Mouse (Mus musculus): Measurements from ENCODE around the gene Kctd3. TPM values are rescaled to one million over a fixed set of nuclear protein-coding genes. Genes with fewer than 3 reads are reported as not detected.
"Not testable (repeated sequence)": the region's sequence is repeated elsewhere in the genome, so short reads cannot be mapped to it uniquely, and the experiment has no call there.

Kctd3 gene
- polyA plus RNA-seq, 1 experiment from 2014 or later = 36.2 TPM

GRCm38 (mm10) chr1:189047918-189048317 lies 40.3 kb upstream of the Kctd3 start:
- no peak overlapping the region for H3K4me2 ChIP-seq (replicated peaks; ENCODE audit: low read depth, low read length)

GRCm38 (mm10) chr1:189046831-189047230 lies 39.2 kb upstream of the Kctd3 start:
- no peak for ATAC-seq (ENCODE audit: insufficient number of reproducible peaks, insufficient read depth, low FRiP score, low read depth)
- no peaks in the 10 kb centered on the region for H3K4me1 ChIP-seq (ENCODE audit: control insufficient read depth, insufficient read depth, low read length)
- H3K36me3 ChIP-seq (ENCODE audit: control insufficient read depth, insufficient read depth, low read length) = no peaks in the 10 kb centered on the region
- H3K4me2 ChIP-seq (replicated peaks; ENCODE audit: low read depth, low read length) = no peak overlapping the region
- no peak overlapping the region for H3K4me3 ChIP-seq (ENCODE audit: low read depth, low read length)
- no peak overlapping the region for H3K9ac ChIP-seq (replicated peaks; ENCODE audit: low read depth, low read length)
- H3K9me3 ChIP-seq (ENCODE audit: control insufficient read depth, low read depth, low read length) = no peaks in the 10 kb centered on the region
- H3K27ac ChIP-seq (ENCODE audit: low read length) = no peak overlapping the region
- no peaks in the 10 kb centered on the region for H3K27me3 ChIP-seq (ENCODE audit: control insufficient read depth, insufficient read depth, low read length)
- 60% methylated on average over 3 of the region's 3 CpGs for WGBS

More at GRCm38 (mm10) chr1:189047918-189048317, 40.3 kb upstream of the Kctd3 start:
- H3K9ac ChIP-seq (replicated peaks; ENCODE audit: low read depth, low read length) = no peak overlapping the region
- H3K4me3 ChIP-seq (ENCODE audit: low read depth, low read length) = no peak overlapping the region
- no peaks in the 10 kb centered on the region for H3K27me3 ChIP-seq (ENCODE audit: control insufficient read depth, insufficient read depth, low read length)
- H3K9me3 ChIP-seq (ENCODE audit: control insufficient read depth, low read depth, low read length) = no peaks in the 10 kb centered on the region
- no peaks in the 10 kb centered on the region for H3K4me1 ChIP-seq (ENCODE audit: control insufficient read depth, insufficient read depth, low read length)
- H3K27ac ChIP-seq (ENCODE audit: low read length) = no peak overlapping the region
- H3K36me3 ChIP-seq (ENCODE audit: control insufficient read depth, insufficient read depth, low read length) = no peaks in the 10 kb centered on the region
- WGBS = 63% methylated on average over 3 of the region's 3 CpGs
- ATAC-seq (ENCODE audit: insufficient number of reproducible peaks, insufficient read depth, low FRiP score, low read depth) = no peak

GRCm38 (mm10) chr1:189046301-189046700 lies 38.7 kb upstream of the Kctd3 start:
- no peaks in the 10 kb centered on the region for H3K27me3 ChIP-seq (ENCODE audit: control insufficient read depth, insufficient read depth, low read length)
- no peak for ATAC-seq (ENCODE audit: insufficient number of reproducible peaks, insufficient read depth, low FRiP score, low read depth)
- no peak overlapping the region for H3K9ac ChIP-seq (replicated peaks; ENCODE audit: low read depth, low read length)
- H3K4me2 ChIP-seq (replicated peaks; ENCODE audit: low read depth, low read length) = no peak overlapping the region
- H3K36me3 ChIP-seq (ENCODE audit: control insufficient read depth, insufficient read depth, low read length) = no peaks in the 10 kb centered on the region
- H3K4me3 ChIP-seq (ENCODE audit: low read depth, low read length) = no peak overlapping the region
- no peaks in the 10 kb centered on the region for H3K9me3 ChIP-seq (ENCODE audit: control insufficient read depth, low read depth, low read length)
- H3K4me1 ChIP-seq (ENCODE audit: control insufficient read depth, insufficient read depth, low read length) = no peaks in the 10 kb centered on the region
- H3K27ac ChIP-seq (ENCODE audit: low read length) = no peak overlapping the region
- 87% methylated on average over 3 of the region's 3 CpGs for WGBS

GRCm38 (mm10) chr1:189041261-189041660 lies 33.6 kb upstream of the Kctd3 start:
- H3K27me3 ChIP-seq (ENCODE audit: control insufficient read depth, insufficient read depth, low read length) = no peaks in the 10 kb centered on the region
- H3K4me2 ChIP-seq (replicated peaks; ENCODE audit: low read depth, low read length) = no peak overlapping the region
- no peaks in the 10 kb centered on the region for H3K36me3 ChIP-seq (ENCODE audit: control insufficient read depth, insufficient read depth, low read length)
- no peak overlapping the region for H3K9ac ChIP-seq (replicated peaks; ENCODE audit: low read depth, low read length)
- no peak for ATAC-seq (ENCODE audit: insufficient number of reproducible peaks, insufficient read depth, low FRiP score, low read depth)
- WGBS = 85% methylated on average over 12 of the region's 12 CpGs
- no peak overlapping the region for H3K4me3 ChIP-seq (ENCODE audit: low read depth, low read length)
- no peak overlapping the region for H3K27ac ChIP-seq (ENCODE audit: low read length)
- no peaks in the 10 kb centered on the region for H3K4me1 ChIP-seq (ENCODE audit: control insufficient read depth, insufficient read depth, low read length)
- H3K9me3 ChIP-seq (ENCODE audit: control insufficient read depth, low read depth, low read length) = no peaks in the 10 kb centered on the region

- Histone ChIP-seq H3K4me1 (ENCODE audit: control insufficient read depth, insufficient read depth, low read length) (no peaks in the 10 kb centered on the region), H3K9me3 (ENCODE audit: control insufficient read depth, low read depth, low read length) (no peaks in the 10 kb centered on the region), H3K4me2 (replicated peaks; ENCODE audit: low read depth, low read length) (no peak overlapping the region), H3K27ac (ENCODE audit: low read length) (no peak overlapping the region), H3K9ac (replicated peaks; ENCODE audit: low read depth, low read length) (no peak overlapping the region), H3K27me3 (ENCODE audit: control insufficient read depth, insufficient read depth, low read length) (no peaks in the 10 kb centered on the region), H3K4me3 (ENCODE audit: low read depth, low read length) (no peak overlapping the region), H3K36me3 (ENCODE audit: control insufficient read depth, insufficient read depth, low read length) (no peaks in the 10 kb centered on the region)
- 92% methylated on average over 5 of the region's 5 CpGs for WGBS
- ATAC-seq (ENCODE audit: insufficient number of reproducible peaks, insufficient read depth, low FRiP score, low read depth) = no peak
Measured at GRCm38 (mm10) chr1:189039348-189039747, 31.7 kb upstream of the Kctd3 start.

GRCm38 (mm10) chr1:189032817-189033216 lies 25.2 kb upstream of the Kctd3 start:
- H3K4me2 ChIP-seq (replicated peaks; ENCODE audit: low read depth, low read length); H3K4me1 ChIP-seq (ENCODE audit: control insufficient read depth, insufficient read depth, low read length); H3K9me3 ChIP-seq (ENCODE audit: control insufficient read depth, low read depth, low read length); ATAC-seq (ENCODE audit: insufficient number of reproducible peaks, insufficient read depth, low FRiP score, low read depth); H3K27ac ChIP-seq (ENCODE audit: low read length); H3K4me3 ChIP-seq (ENCODE audit: low read depth, low read length); H3K36me3 ChIP-seq (ENCODE audit: control insufficient read depth, insufficient read depth, low read length); H3K27me3 ChIP-seq (ENCODE audit: control insufficient read depth, insufficient read depth, low read length); H3K9ac ChIP-seq (replicated peaks; ENCODE audit: low read depth, low read length): not testable (repeated sequence)
- WGBS = 83% methylated on average over 2 of the region's 2 CpGs

GRCm38 (mm10) chr1:189030975-189031374 lies 23.3 kb upstream of the Kctd3 start:
- H3K4me2 ChIP-seq (replicated peaks; ENCODE audit: low read depth, low read length) = no peak overlapping the region
- no peak for ATAC-seq (ENCODE audit: insufficient number of reproducible peaks, insufficient read depth, low FRiP score, low read depth)
- H3K9ac ChIP-seq (replicated peaks; ENCODE audit: low read depth, low read length) = no peak overlapping the region
- WGBS = 83% methylated on average over 7 of the region's 7 CpGs
- H3K4me3 ChIP-seq (ENCODE audit: low read depth, low read length) = no peak overlapping the region
- no peaks in the 10 kb centered on the region for H3K36me3 ChIP-seq (ENCODE audit: control insufficient read depth, insufficient read depth, low read length)
- no peak overlapping the region for H3K27ac ChIP-seq (ENCODE audit: low read length)
- no peaks in the 10 kb centered on the region for H3K9me3 ChIP-seq (ENCODE audit: control insufficient read depth, low read depth, low read length)
- no peaks in the 10 kb centered on the region for H3K4me1 ChIP-seq (ENCODE audit: control insufficient read depth, insufficient read depth, low read length)
- H3K27me3 ChIP-seq (ENCODE audit: control insufficient read depth, insufficient read depth, low read length) = no peaks in the 10 kb centered on the region

- H3K4me1 ChIP-seq (ENCODE audit: control insufficient read depth, insufficient read depth, low read length) = no peaks in the 10 kb centered on the region
- ATAC-seq (ENCODE audit: insufficient number of reproducible peaks, insufficient read depth, low FRiP score, low read depth) = no peak
Measured at GRCm38 (mm10) chr1:189028267-189028666, 20.6 kb upstream of the Kctd3 start.

GRCm38 (mm10) chr1:189026885-189027284 lies 19.2 kb upstream of the Kctd3 start:
- ATAC-seq (ENCODE audit: insufficient number of reproducible peaks, insufficient read depth, low FRiP score, low read depth) = no peak
- Histone ChIP-seq H3K27me3 (ENCODE audit: control insufficient read depth, insufficient read depth, low read length) (no peaks in the 10 kb centered on the region), H3K27ac (ENCODE audit: low read length) (no peak overlapping the region), H3K36me3 (ENCODE audit: control insufficient read depth, insufficient read depth, low read length) (no peaks in the 10 kb centered on the region), H3K9me3 (ENCODE audit: control insufficient read depth, low read depth, low read length) (no peaks in the 10 kb centered on the region), H3K4me2 (replicated peaks; ENCODE audit: low read depth, low read length) (no peak overlapping the region), H3K4me1 (ENCODE audit: control insufficient read depth, insufficient read depth, low read length) (no peaks in the 10 kb centered on the region), H3K4me3 (ENCODE audit: low read depth, low read length) (no peak overlapping the region), H3K9ac (replicated peaks; ENCODE audit: low read depth, low read length) (no peak overlapping the region)
- WGBS = 45% methylated on average over 8 of the region's 8 CpGs

More at GRCm38 (mm10) chr1:189028267-189028666, 20.6 kb upstream of the Kctd3 start:
- Histone ChIP-seq H3K9me3 (ENCODE audit: control insufficient read depth, low read depth, low read length) (no peaks in the 10 kb centered on the region), H3K27me3 (ENCODE audit: control insufficient read depth, insufficient read depth, low read length) (no peaks in the 10 kb centered on the region), H3K4me3 (ENCODE audit: low read depth, low read length) (no peak overlapping the region), H3K4me2 (replicated peaks; ENCODE audit: low read depth, low read length) (no peak overlapping the region), H3K27ac (ENCODE audit: low read length) (no peak overlapping the region), H3K36me3 (ENCODE audit: control insufficient read depth, insufficient read depth, low read length) (no peaks in the 10 kb centered on the region), H3K9ac (replicated peaks; ENCODE audit: low read depth, low read length) (no peak overlapping the region)
- WGBS = 42% methylated on average over 1 of the region's 1 CpGs
